Mouse (Mus musculus): ENCODE measurements around the gene Bpifb3. TPM values are rescaled to one million over a fixed set of nuclear protein-coding genes. Genes with fewer than 3 reads are reported as not detected.

Gene Bpifb3
- not detected in 2 replicates for polyA plus RNA-seq (2011; ENCODE audit: insufficient read length, low read depth, missing spikeins)

GRCm38 (mm10) chr2:153917930-153918329, at the start of gene Bpifb3:
Bpifb3 (plus strand) TSS chr2:153918230.
- H3K4me1 ChIP-seq (ENCODE audit: control insufficient read depth, insufficient read depth, low read length), result no peaks in the 10 kb centered on the region
- TF ChIP-seq POLR2A (IDR thresholded peaks at IDR 0.05; ENCODE audit: low read depth, low read length) (no peak), CTCF (IDR thresholded peaks at IDR 0.05; ENCODE audit: borderline replicate concordance, insufficient read depth, low read length) (no peak)
- no peak within 1 kb of the TSS for H3K27ac ChIP-seq (ENCODE audit: insufficient read depth, low read length)
- H3K4me3 ChIP-seq (ENCODE audit: insufficient read depth, low read length), result no peak within 1 kb of the TSS

DNA sequence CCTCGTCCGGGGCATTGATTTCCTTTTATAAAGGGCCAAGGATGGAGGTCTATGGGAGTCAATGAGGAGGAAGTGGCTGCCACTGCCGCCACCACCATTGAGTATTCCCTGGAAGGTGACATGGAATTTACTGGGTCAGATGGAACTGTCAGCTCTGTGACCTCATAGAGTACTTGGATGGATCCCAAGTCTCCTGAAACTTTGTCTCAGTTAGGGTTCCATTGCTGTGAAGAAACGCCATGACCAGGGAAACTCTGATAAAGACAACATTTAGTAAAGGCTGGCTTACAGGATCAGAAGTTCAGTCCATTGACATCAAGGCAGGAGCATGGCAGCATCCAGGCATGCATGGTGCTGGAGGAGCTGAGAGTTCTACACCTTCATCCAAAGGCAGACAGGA, 47.0 kb upstream of the Bpifb3 start, which contains the start of gene Sun5:
Gene Sun5 (minus strand): TSS at position 101 of the 400 bp plus-strand sequence.
- TF ChIP-seq CTCF (IDR thresholded peaks at IDR 0.05; ENCODE audit: borderline replicate concordance, insufficient read depth, low read length) (no peak), POLR2A (IDR thresholded peaks at IDR 0.05; ENCODE audit: low read depth, low read length) (no peak)
- H3K27ac ChIP-seq (ENCODE audit: insufficient read depth, low read length), result no peak within 1 kb of the TSS
- no peak within 1 kb of the TSS for H3K4me3 ChIP-seq (ENCODE audit: insufficient read depth, low read length)
- no peaks in the 10 kb centered on the region for H3K4me1 ChIP-seq (ENCODE audit: control insufficient read depth, insufficient read depth, low read length)

- no peak within 1 kb of the TSS for H3K4me3 ChIP-seq (ENCODE audit: insufficient read depth, low read length)
- no peaks in the 10 kb centered on the region for H3K4me1 ChIP-seq (ENCODE audit: control insufficient read depth, insufficient read depth, low read length)
- no peak for TF ChIP-seq CTCF (IDR thresholded peaks at IDR 0.05; ENCODE audit: borderline replicate concordance, insufficient read depth, low read length)
- TF ChIP-seq POLR2A (IDR thresholded peaks at IDR 0.05; ENCODE audit: low read depth, low read length), result no peak
- no peak within 1 kb of the TSS for H3K27ac ChIP-seq (ENCODE audit: insufficient read depth, low read length)
Measured at GRCm38 (mm10) chr2:153874745-153875144, 43.3 kb upstream of the Bpifb3 start, which contains the start of gene Bpifb2. Bpifb2 (plus strand) TSS chr2:153875045.

GRCm38 (mm10) chr2:153899111-153899510, 18.9 kb upstream of the Bpifb3 start:
- H3K4me3 ChIP-seq (ENCODE audit: insufficient read depth, low read length), result no peak overlapping the region
- no peaks in the 10 kb centered on the region for H3K4me1 ChIP-seq (ENCODE audit: control insufficient read depth, insufficient read depth, low read length)
- H3K27ac ChIP-seq (ENCODE audit: insufficient read depth, low read length), result no peak overlapping the region
- TF ChIP-seq POLR2A (IDR thresholded peaks at IDR 0.05; ENCODE audit: low read depth, low read length) (no peak), CTCF (IDR thresholded peaks at IDR 0.05; ENCODE audit: borderline replicate concordance, insufficient read depth, low read length) (no peak)

GRCm38 (mm10) chr2:153900088-153900487, 17.9 kb upstream of the Bpifb3 start, which contains the start of gene Bpifb6:
Bpifb6 (plus strand) TSS chr2:153900388.
- H3K4me1 ChIP-seq (ENCODE audit: control insufficient read depth, insufficient read depth, low read length), result no peaks in the 10 kb centered on the region
- no peak for TF ChIP-seq CTCF (IDR thresholded peaks at IDR 0.05; ENCODE audit: borderline replicate concordance, insufficient read depth, low read length)
- H3K27ac ChIP-seq (ENCODE audit: insufficient read depth, low read length), result no peak within 1 kb of the TSS
- no peak within 1 kb of the TSS for H3K4me3 ChIP-seq (ENCODE audit: insufficient read depth, low read length)

GRCm38 (mm10) chr2:153902726-153903125, 15.3 kb upstream of the Bpifb3 start:
- no peaks in the 10 kb centered on the region for H3K4me1 ChIP-seq (ENCODE audit: control insufficient read depth, insufficient read depth, low read length)
- no peak overlapping the region for H3K4me3 ChIP-seq (ENCODE audit: insufficient read depth, low read length)
- TF ChIP-seq CTCF (IDR thresholded peaks at IDR 0.05; ENCODE audit: borderline replicate concordance, insufficient read depth, low read length) (no peak), POLR2A (IDR thresholded peaks at IDR 0.05; ENCODE audit: low read depth, low read length) (no peak)
- no peak overlapping the region for H3K27ac ChIP-seq (ENCODE audit: insufficient read depth, low read length)

- no peaks in the 10 kb centered on the region for H3K4me1 ChIP-seq (ENCODE audit: control insufficient read depth, insufficient read depth, low read length)
- H3K4me3 ChIP-seq (ENCODE audit: insufficient read depth, low read length), result no peak overlapping the region
- no peak overlapping the region for H3K27ac ChIP-seq (ENCODE audit: insufficient read depth, low read length)
- no peak for TF ChIP-seq POLR2A (IDR thresholded peaks at IDR 0.05; ENCODE audit: low read depth, low read length)
- no peak for TF ChIP-seq CTCF (IDR thresholded peaks at IDR 0.05; ENCODE audit: borderline replicate concordance, insufficient read depth, low read length)
Measured at GRCm38 (mm10) chr2:153906626-153907025, 11.4 kb upstream of the Bpifb3 start.

DNA sequence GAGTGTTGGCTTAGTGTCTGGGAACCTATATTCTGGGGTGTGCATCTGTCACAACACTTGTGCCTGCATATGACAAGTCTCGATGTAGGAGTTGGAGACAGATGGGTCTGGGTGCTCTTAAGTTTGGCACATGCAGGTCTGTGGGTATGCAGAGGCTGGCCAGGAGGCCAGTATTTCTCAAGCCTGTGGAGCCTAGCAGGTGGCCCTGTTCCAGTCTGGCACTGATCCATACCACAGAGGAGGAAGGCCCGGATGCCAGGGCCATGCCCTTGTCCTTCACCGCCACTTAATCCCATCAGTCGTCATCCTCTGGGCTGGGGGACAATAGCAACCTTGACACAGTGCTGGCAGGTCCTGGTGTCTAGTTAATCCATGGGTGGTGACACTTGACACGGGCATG, 3.9 kb upstream of the Bpifb3 start:
- no peak for TF ChIP-seq POLR2A (IDR thresholded peaks at IDR 0.05; ENCODE audit: low read depth, low read length)
- no peak for TF ChIP-seq CTCF (IDR thresholded peaks at IDR 0.05; ENCODE audit: borderline replicate concordance, insufficient read depth, low read length)

GRCm38 (mm10) chr2:153921246-153921645, 3.2 kb downstream of the Bpifb3 start:
- Histone ChIP-seq H3K4me1 (ENCODE audit: control insufficient read depth, insufficient read depth, low read length) (no peaks in the 10 kb centered on the region), H3K4me3 (ENCODE audit: insufficient read depth, low read length) (no peak overlapping the region), H3K27ac (ENCODE audit: insufficient read depth, low read length) (no peak overlapping the region)
- TF ChIP-seq CTCF (IDR thresholded peaks at IDR 0.05; ENCODE audit: borderline replicate concordance, insufficient read depth, low read length) (no peak), POLR2A (IDR thresholded peaks at IDR 0.05; ENCODE audit: low read depth, low read length) (no peak)

More for the DNA sequence above, 3.9 kb upstream of the Bpifb3 start:
- Histone ChIP-seq H3K27ac (ENCODE audit: insufficient read depth, low read length) (no peak overlapping the region), H3K4me3 (ENCODE audit: insufficient read depth, low read length) (no peak overlapping the region), H3K4me1 (ENCODE audit: control insufficient read depth, insufficient read depth, low read length) (no peaks in the 10 kb centered on the region)

GRCm38 (mm10) chr2:153929871-153930413, 11.9 kb downstream of the Bpifb3 start:
- no peak overlapping the region for H3K4me3 ChIP-seq (ENCODE audit: insufficient read depth, low read length)
- no peaks in the 10 kb centered on the region for H3K4me1 ChIP-seq (ENCODE audit: control insufficient read depth, insufficient read depth, low read length)
- no peak overlapping the region for H3K27ac ChIP-seq (ENCODE audit: insufficient read depth, low read length)
- TF ChIP-seq POLR2A (IDR thresholded peaks at IDR 0.05; ENCODE audit: low read depth, low read length) (no peak), CTCF (IDR thresholded peaks at IDR 0.05; ENCODE audit: borderline replicate concordance, insufficient read depth, low read length) (peak; percentile 89; the same call in 1 of the 2 replicates)
